Mouse (Mus musculus) kidney, adult 2 months (tissue): ENCODE results near the gene Amn1. TPM values are rescaled to one million over a fixed set of nuclear protein-coding genes. Genes with fewer than 3 reads are reported as not detected.
A peak's percentile ranks its signal among the peaks of the same experiment; 100 is the strongest.

Experiments used
- DNase-seq: peaks from one replicate; pipeline ENCODE4 v3.0.0; 2021
- H3K27ac ChIP-seq: fragments of 200-500 bp; 2 replicates; pipeline ENCODE4 v1.5.1; 2012; ENCODE audit warnings: low read depth, low read length, control low read depth, inconsistent platforms; ENCODE audit not compliant: insufficient read depth
- H3K27me3 ChIP-seq: fragments of 200-500 bp; replicated peaks from 2 replicates; pipeline ENCODE4 v1.6.1; 2012; ENCODE audit warnings: mild to moderate bottlenecking, moderate library complexity, low read length, inconsistent platforms; ENCODE audit not compliant: control insufficient read depth, insufficient read depth
- H3K36me3 ChIP-seq: fragments of 200-500 bp; 2 replicates; pipeline ENCODE4 v1.6.1; 2012; ENCODE audit warnings: mild to moderate bottlenecking, moderate library complexity, low read length, inconsistent platforms; ENCODE audit not compliant: control insufficient read depth, insufficient read depth
- H3K4me1 ChIP-seq: fragments of 200-500 bp; 2 replicates; pipeline ENCODE4 v1.6.1; 2011; ENCODE audit warnings: low read length; ENCODE audit not compliant: control insufficient read depth, insufficient read depth
- H3K4me3 ChIP-seq: fragments of 200-500 bp; 2 replicates; pipeline ENCODE4 v1.5.1; 2011; ENCODE audit warnings: mild to moderate bottlenecking, low read depth, low read length, control low read depth; ENCODE audit not compliant: insufficient read depth
- CTCF ChIP-seq: fragments of 200-500 bp; conservative IDR thresholded peaks from 2 replicates; pipeline ENCODE4 v1.5.1; 2011; ENCODE audit warnings: low read depth, mild to moderate bottlenecking, control low read depth, low read length, moderate library complexity, mixed read lengths; ENCODE audit not compliant: insufficient read depth, insufficient read length
- POLR2A ChIP-seq: fragments of 200-500 bp; IDR thresholded peaks from one replicate; pipeline ENCODE4 v1.6.1; 2011; ENCODE audit warnings: low read depth, low read length, control low read depth
- whole genome bisulfite sequencing: fragments of 180-500 bp; shearing (Covaris S2); methylation state at CpG from one replicate; pipeline ENCODE4 v1.1.7; 2018; 5-methylcytosine and 5-hydroxymethylcytosine counted together
- polyA plus RNA-seq: library from polyadenylated mRNA; depleted of rRNA; stranded (reverse); fragments of >200 nt; gene quantifications from 2 replicates; pipeline ENCODE4 v1.2.3, GENCODE M21; 2012

Gene Amn1
- polyA plus RNA-seq, 1 experiment, result 9.8 TPM

- DNase-seq, result no peak
- Histone ChIP-seq H3K27me3 (no peaks in the 10 kb centered on the region), H3K4me3 (no peak overlapping the region), H3K36me3 (peaks cover 3% of the 10 kb centered on the region; the same call in 1 of the 2 replicates), H3K27ac (no peak overlapping the region), H3K4me1 (peaks cover 12% of the 10 kb centered on the region)
- WGBS, result 37% methylated on average over 8 of the region's 8 CpGs
- TF ChIP-seq CTCF, result no peak
- TF ChIP-seq POLR2A, result no peak
Observed at GRCm38 (mm10) chr6:149154116-149155030, 34.1 kb downstream of the Amn1 start.

GRCm38 (mm10) chr6:149153473-149154115 is 34.9 kb downstream of the Amn1 start:
- 61% methylated on average over 6 of the region's 6 CpGs for WGBS
- H3K27me3 ChIP-seq, result no peaks in the 10 kb centered on the region
- peaks cover 12% of the 10 kb centered on the region for H3K4me1 ChIP-seq
- H3K4me3 ChIP-seq, result no peak overlapping the region
- H3K27ac ChIP-seq, result no peak overlapping the region
- H3K36me3 ChIP-seq, result peaks cover 3% of the 10 kb centered on the region; the same call in 1 of the 2 replicates
- DNase-seq, result no peak
- TF ChIP-seq POLR2A, result no peak
- no peak for TF ChIP-seq CTCF

GRCm38 (mm10) chr6:149152119-149152518 is 36.4 kb downstream of the Amn1 start:
- no peak overlapping the region for H3K27ac ChIP-seq
- no peak overlapping the region for H3K4me3 ChIP-seq
- DNase-seq, result no peak
- H3K4me1 ChIP-seq, result peaks cover 12% of the 10 kb centered on the region
- no peak for TF ChIP-seq POLR2A
- no peak for TF ChIP-seq CTCF
- H3K27me3 ChIP-seq, result no peaks in the 10 kb centered on the region
- H3K36me3 ChIP-seq, result peaks cover 3% of the 10 kb centered on the region; the same call in 1 of the 2 replicates
- 90% methylated on average over 2 of the region's 2 CpGs for whole genome bisulfite sequencing

GRCm38 (mm10) chr6:149148436-149149229 is 39.9 kb downstream of the Amn1 start:
- 39% methylated on average over 7 of the region's 7 CpGs for WGBS
- peak; percentile 85 for DNase-seq

GRCm38 (mm10) chr6:149145143-149145542 is 43.4 kb downstream of the Amn1 start:
- peak; percentile 78 for DNase-seq
- H3K4me1 ChIP-seq, result peaks cover 7% of the 10 kb centered on the region
- peaks cover 3% of the 10 kb centered on the region; the same call in 1 of the 2 replicates for H3K36me3 ChIP-seq
- no peak overlapping the region for H3K4me3 ChIP-seq
- TF ChIP-seq CTCF, result no peak
- TF ChIP-seq POLR2A, result no peak
- H3K27ac ChIP-seq, result no peak overlapping the region
- WGBS, result 58% methylated on average over 1 of the region's 1 CpGs
- H3K27me3 ChIP-seq, result no peaks in the 10 kb centered on the region

More at GRCm38 (mm10) chr6:149148436-149149229, 39.9 kb downstream of the Amn1 start:
- Histone ChIP-seq H3K36me3 (peaks cover 3% of the 10 kb centered on the region; the same call in 1 of the 2 replicates), H3K27ac (peak overlapping the region; percentile 82), H3K4me1 (no peaks in the 10 kb centered on the region), H3K27me3 (no peaks in the 10 kb centered on the region), H3K4me3 (no peak overlapping the region)
- TF ChIP-seq POLR2A (no peak), CTCF (no peak)

- Histone ChIP-seq H3K27me3 (no peaks in the 10 kb centered on the region), H3K4me1 (peaks cover 7% of the 10 kb centered on the region), H3K4me3 (peak overlapping the region; percentile 95), H3K36me3 (peaks cover 3% of the 10 kb centered on the region; the same call in 1 of the 2 replicates), H3K27ac (peak overlapping the region; percentile 99)
- DNase-seq, result peak; percentile 92
- TF ChIP-seq CTCF, result no peak
- no peak for TF ChIP-seq POLR2A
- under 1% methylated on average over 36 of the region's 36 CpGs for WGBS
Observed at GRCm38 (mm10) chr6:149141393-149142173, 46.9 kb downstream of the Amn1 start.
